Mouse (Mus musculus): ENCODE data around the gene 1700056E22Rik. TPM values are rescaled to one million over a fixed set of nuclear protein-coding genes. Genes with fewer than 3 reads are reported as not detected.

1700056E22Rik gene
- polyA plus RNA-seq, 1 experiment from 2014 or later = 0.52 TPM

Other genes with a start within 250 kb of the 1700056E22Rik start
- gene Dusp10, start 21.0 kb downstream of the 1700056E22Rik start, polyA plus RNA-seq (2014; fragmentation: Nextera tagmentation; extraction: Ambion mirVana) = 4.6 and 4.8 TPM in 2 replicates